Mouse (Mus musculus) thymus, adult 2 months (tissue): Measurements from ENCODE around the gene Pitpnb. TPM values are rescaled to one million over a fixed set of nuclear protein-coding genes. Genes with fewer than 3 reads are reported as not detected.

Source experiments
- DNase-seq: peaks from one replicate; pipeline ENCODE4 v3.0.0; 2021
- H3K27ac ChIP-seq: fragments of 200-500 bp; 2 replicates; pipeline ENCODE4 v1.5.1; 2012; ENCODE audit warnings: low read length, control low read depth; ENCODE audit not compliant: control insufficient read depth, insufficient read depth
- H3K27me3 ChIP-seq: fragments of 200-500 bp; 2 replicates; pipeline ENCODE4 v1.6.1; 2012; ENCODE audit warnings: mild to moderate bottlenecking, low read length, moderate library complexity, mixed read lengths; ENCODE audit not compliant: control insufficient read depth, insufficient read depth
- H3K36me3 ChIP-seq: fragments of 200-500 bp; 2 replicates; pipeline ENCODE4 v1.6.1; 2012; ENCODE audit warnings: mild to moderate bottlenecking, low read length, moderate library complexity; ENCODE audit not compliant: control insufficient read depth, insufficient read depth
- H3K4me1 ChIP-seq: fragments of 200-500 bp; replicated peaks from 2 replicates; pipeline ENCODE4 v1.6.1; 2012; ENCODE audit warnings: low read length; ENCODE audit not compliant: control insufficient read depth, insufficient read depth
- H3K4me3 ChIP-seq: fragments of 200-500 bp; 2 replicates; pipeline ENCODE4 v1.5.1; 2012; ENCODE audit warnings: mild to moderate bottlenecking, low read length, control low read depth, moderate library complexity; ENCODE audit not compliant: control insufficient read depth, insufficient read depth
- CTCF ChIP-seq: fragments of 200-500 bp; IDR thresholded peaks from 2 replicates; pipeline ENCODE4 v1.5.1; 2012; ENCODE audit warnings: mild to moderate bottlenecking, control low read depth, low read length, moderate library complexity, borderline replicate concordance; ENCODE audit not compliant: control insufficient read depth, poor library complexity, insufficient read depth; ENCODE audit errors: extremely low read depth
- POLR2A ChIP-seq: fragments of 200-500 bp; IDR thresholded peaks from 2 replicates; pipeline ENCODE4 v1.6.1; 2012; ENCODE audit warnings: mild to moderate bottlenecking, low read length, control low read depth, moderate library complexity; ENCODE audit not compliant: control insufficient read depth, poor library complexity, insufficient read depth; ENCODE audit errors: extremely low read depth
- WGBS: fragments of 180-500 bp; shearing (Covaris S2); methylation state at CpG from one replicate; pipeline ENCODE4 v1.1.7; 2018; 5-methylcytosine and 5-hydroxymethylcytosine counted together
- polyA plus RNA-seq: library from polyadenylated mRNA; depleted of rRNA; stranded (reverse); fragments of >200 nt; gene quantifications from 2 replicates; pipeline ENCODE4 v1.2.3, GENCODE M21; 2012

Pitpnb gene
- polyA plus RNA-seq, 1 experiment = 79.4 TPM

DNA sequence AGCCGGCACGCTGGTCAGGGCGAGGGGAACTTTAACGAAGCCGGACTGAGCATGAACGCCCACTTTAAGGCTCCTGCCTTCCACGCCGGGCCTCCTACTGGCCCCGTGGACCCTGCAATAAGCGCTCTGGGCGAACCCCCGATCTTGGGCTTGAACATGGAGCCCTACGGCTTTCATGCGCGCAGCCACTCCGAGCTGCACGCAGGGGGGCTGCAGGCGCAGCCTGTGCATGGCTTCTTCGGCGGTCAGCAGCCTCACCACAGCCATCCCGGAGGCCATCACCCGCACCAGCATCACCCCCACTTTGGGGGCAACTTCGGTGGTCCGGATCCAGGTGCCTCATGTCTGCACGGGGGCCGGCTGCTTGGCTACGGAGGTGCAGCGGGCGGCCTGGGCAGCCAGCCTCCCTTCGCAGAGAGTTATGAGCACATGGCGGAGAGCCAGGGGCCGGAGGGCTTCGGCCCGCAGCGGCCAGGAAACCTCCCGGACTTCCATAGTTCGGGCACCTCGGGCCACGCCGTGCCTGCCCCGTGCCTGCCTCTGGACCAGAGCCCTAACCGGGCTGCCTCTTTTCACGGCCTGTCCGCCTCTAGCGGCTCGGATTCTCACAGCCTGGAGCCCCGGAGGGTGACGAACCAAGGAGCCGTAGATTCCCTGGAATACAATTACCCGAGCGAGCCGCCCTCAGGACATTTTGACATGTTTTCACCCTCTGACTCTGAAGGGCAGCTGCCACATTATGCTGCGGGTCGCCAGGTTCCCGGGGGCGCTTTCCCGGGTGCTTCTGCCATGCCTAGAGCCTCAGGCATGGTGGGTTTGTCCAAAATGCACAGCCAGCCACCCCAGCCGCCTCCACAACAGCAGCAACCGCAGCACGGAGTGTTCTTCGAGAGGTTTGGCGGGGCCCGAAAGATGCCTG, 87.9 kb downstream of the Pitpnb start:
- Histone ChIP-seq H3K36me3 (no peaks in the 10 kb centered on the region), H3K4me3 (no peak overlapping the region), H3K27me3 (peaks cover 22% of the 10 kb centered on the region; the same call in 1 of the 2 replicates), H3K4me1 (peaks cover 20% of the 10 kb centered on the region), H3K27ac (no peak overlapping the region)
- no peak for DNase-seq
- TF ChIP-seq POLR2A (no peak), CTCF (no peak)
- 20% methylated on average over 63 of the region's 63 CpGs for WGBS

DNA sequence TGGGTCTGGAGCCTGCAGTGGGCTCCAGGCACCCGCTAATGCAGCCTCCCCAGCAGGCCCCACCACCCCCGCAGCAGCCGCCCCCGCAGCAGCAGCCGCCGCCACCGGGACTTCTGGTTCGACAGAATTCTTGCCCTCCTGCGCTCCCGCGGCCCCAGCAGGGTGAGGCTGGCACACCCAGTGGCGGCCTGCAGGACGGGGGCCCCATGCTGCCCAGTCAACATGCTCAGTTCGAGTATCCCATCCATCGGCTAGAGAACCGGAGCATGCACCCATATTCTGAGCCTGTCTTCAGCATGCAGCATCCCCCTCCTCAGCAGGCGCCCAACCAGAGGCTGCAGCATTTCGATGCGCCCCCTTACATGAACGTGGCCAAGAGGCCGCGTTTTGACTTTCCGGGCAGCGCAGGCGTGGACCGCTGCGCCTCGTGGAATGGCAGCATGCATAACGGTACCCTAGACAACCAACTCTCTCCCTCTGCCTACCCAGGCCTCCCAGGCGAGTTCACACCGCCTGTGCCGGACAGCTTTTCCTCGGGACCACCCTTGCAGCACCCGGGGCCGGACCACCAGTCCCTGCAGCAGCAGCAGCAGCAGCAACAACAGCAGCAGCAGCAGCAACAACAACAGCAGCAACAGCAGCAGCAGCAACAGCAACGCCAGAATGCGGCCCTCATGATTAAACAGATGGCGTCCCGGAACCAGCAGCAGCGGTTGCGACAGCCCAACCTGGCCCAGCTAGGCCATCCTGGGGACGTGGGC, 88.7 kb downstream of the Pitpnb start:
- WGBS = 65% methylated on average over 42 of the region's 42 CpGs
- H3K4me3 ChIP-seq = no peak overlapping the region

DNA sequence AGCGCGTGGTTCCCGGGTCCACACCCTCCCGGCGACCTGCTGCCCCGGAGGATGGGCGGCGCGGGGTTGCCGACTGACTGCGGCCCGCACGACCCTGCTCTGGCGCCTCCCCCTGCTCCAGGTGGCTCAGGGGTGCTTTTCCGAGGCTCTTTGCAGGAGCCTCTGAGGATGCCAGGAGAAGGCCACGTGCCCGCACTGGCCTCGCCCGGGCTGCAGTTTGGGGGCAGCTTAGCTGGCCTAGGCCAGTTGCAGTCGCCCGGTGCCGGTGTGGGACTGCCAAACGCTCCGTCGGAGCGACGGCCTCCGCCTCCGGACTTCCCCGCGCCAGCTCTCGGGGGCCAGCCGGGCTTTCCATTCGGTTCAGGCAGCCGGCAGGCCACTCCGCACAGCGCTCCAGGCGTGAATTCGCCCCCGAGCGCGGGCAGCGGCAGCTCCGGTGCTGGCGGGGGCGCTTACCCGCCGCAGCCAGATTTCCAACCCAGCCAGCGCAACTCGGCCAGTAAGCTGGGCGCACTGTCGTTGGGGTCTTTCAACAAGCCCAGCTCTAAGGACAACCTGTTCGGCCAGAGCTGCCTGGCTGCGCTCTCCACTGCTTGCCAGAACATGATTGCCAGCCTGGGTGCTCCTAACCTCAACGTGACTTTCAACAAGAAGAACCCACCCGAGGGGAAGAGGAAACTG, 89.6 kb downstream of the Pitpnb start:
- H3K27ac ChIP-seq = no peak overlapping the region
- WGBS = 25% methylated on average over 56 of the region's 56 CpGs
- no peaks in the 10 kb centered on the region for H3K36me3 ChIP-seq
- no peak for DNase-seq
- no peak for TF ChIP-seq CTCF
- no peak for TF ChIP-seq POLR2A
- H3K4me3 ChIP-seq = no peak overlapping the region
- H3K4me1 ChIP-seq = peaks cover 11% of the 10 kb centered on the region
- H3K27me3 ChIP-seq = peaks cover 23% of the 10 kb centered on the region; the same call in 1 of the 2 replicates

More for the DNA sequence above, 88.7 kb downstream of the Pitpnb start:
- no peak for TF ChIP-seq POLR2A
- TF ChIP-seq CTCF = no peak
- Histone ChIP-seq H3K4me1 (peaks cover 20% of the 10 kb centered on the region), H3K36me3 (no peaks in the 10 kb centered on the region), H3K27me3 (peaks cover 22% of the 10 kb centered on the region; the same call in 1 of the 2 replicates), H3K27ac (no peak overlapping the region)
- no peak for DNase-seq

DNA sequence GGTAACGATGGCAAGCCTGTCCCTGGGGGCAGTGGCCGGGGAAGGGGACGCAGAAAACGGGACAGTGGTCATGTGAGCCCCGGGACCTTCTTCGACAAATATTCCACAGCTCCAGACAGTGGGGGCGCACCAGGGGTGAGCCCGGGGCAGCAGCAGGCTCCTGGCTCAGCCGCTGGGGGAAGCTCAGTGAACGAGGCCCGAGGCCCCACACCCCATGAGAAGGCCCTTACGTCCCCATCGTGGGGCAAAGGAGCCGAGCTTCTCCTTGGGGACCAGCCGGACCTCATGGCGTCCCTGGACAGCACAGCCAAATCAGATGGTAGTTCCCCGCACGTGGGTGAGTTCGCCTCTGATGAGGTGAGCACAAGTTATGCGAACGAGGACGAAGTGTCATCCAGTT, 90.3 kb downstream of the Pitpnb start:
- peaks cover 23% of the 10 kb centered on the region; the same call in 1 of the 2 replicates for H3K27me3 ChIP-seq
- H3K4me3 ChIP-seq = no peak overlapping the region
- peaks cover 9% of the 10 kb centered on the region; the same call in 1 of the 2 replicates for H3K4me1 ChIP-seq
- TF ChIP-seq POLR2A (no peak), CTCF (no peak)
- DNase-seq = no peak
- no peaks in the 10 kb centered on the region for H3K36me3 ChIP-seq
- H3K27ac ChIP-seq = no peak overlapping the region
- WGBS = 84% methylated on average over 22 of the region's 22 CpGs

DNA sequence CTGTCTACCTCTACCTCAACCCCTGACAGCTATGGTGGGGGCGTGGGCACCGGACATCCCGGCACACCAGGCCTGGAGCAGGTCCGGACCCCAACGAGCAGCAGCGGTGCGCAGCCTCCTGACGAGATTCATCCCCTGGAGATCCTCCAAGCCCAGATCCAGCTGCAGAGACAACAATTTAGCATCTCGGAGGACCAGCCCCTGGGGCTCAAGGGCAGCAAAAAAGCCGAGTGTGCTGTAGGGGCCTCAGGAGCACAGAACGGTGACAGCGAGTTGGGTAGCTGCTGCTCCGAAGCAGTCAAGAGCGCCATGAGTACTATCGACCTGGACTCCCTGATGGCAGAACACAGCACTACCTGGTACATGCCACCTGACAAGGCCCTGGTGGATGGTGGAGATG, 90.9 kb downstream of the Pitpnb start:
- H3K4me3 ChIP-seq = no peak overlapping the region
- no peak for DNase-seq
- no peaks in the 10 kb centered on the region for H3K36me3 ChIP-seq
- peaks cover 9% of the 10 kb centered on the region; the same call in 1 of the 2 replicates for H3K4me1 ChIP-seq
- H3K27ac ChIP-seq = no peak overlapping the region
- no peak for TF ChIP-seq CTCF
- TF ChIP-seq POLR2A = no peak
- 93% methylated on average over 15 of the region's 15 CpGs for WGBS
- H3K27me3 ChIP-seq = peaks cover 23% of the 10 kb centered on the region; the same call in 1 of the 2 replicates
